Mouse (Mus musculus) G1E (cell line): ENCODE results near the gene Hunk. TPM values are rescaled to one million over a fixed set of nuclear protein-coding genes. Genes with fewer than 3 reads are reported as not detected.
A peak's percentile ranks its signal among the peaks of the same experiment; 100 is the strongest.

ENCODE experiments used
- ATAC-seq: 2 replicates; pipeline ENCODE4 v1.8.0; 2016; ENCODE audit warnings: mild to moderate bottlenecking; ENCODE audit not compliant: insufficient number of reproducible peaks, poor library complexity, low FRiP score, severe bottlenecking; ENCODE audit errors: extremely low read depth
- DNase-seq: peaks from one replicate; pipeline ENCODE4 v3.0.0; 2012; ENCODE audit warnings: low spot score
- H3K27me3 ChIP-seq: 2 replicates; pipeline ENCODE4 v1.6.1; 2012; ENCODE audit warnings: mild to moderate bottlenecking, low read length, inconsistent platforms; ENCODE audit not compliant: insufficient read depth
- H3K36me3 ChIP-seq: replicated peaks from 2 replicates; pipeline ENCODE3; 2012; ENCODE audit warnings: mild to moderate bottlenecking, inconsistent platforms
- H3K4me1 ChIP-seq: 2 replicates; pipeline ENCODE4 v1.6.1; 2012; ENCODE audit warnings: low read depth, low read length, inconsistent platforms, mixed read lengths; ENCODE audit not compliant: insufficient read depth
- H3K4me3 ChIP-seq: 2 replicates; pipeline ENCODE4 v1.5.1; 2012; ENCODE audit warnings: low read depth, mild to moderate bottlenecking, inconsistent platforms, low read length, moderate library complexity, mixed read lengths
- H3K9me3 ChIP-seq: replicated peaks from 2 replicates; pipeline ENCODE4 v1.6.1; 2012; ENCODE audit warnings: inconsistent platforms
- CTCF ChIP-seq: IDR thresholded peaks from 2 replicates; pipeline ENCODE4 v1.5.1; 2012; ENCODE audit warnings: low read depth, low read length, inconsistent platforms, mixed read lengths
- GATA1 ChIP-seq: IDR thresholded peaks from 2 replicates; pipeline ENCODE4 v1.6.1; 2012; ENCODE audit warnings: borderline replicate concordance, low read length, inconsistent platforms, mixed read lengths
- GATA2 ChIP-seq: IDR thresholded peaks from 2 replicates; pipeline ENCODE4 v1.6.1; 2012; ENCODE audit warnings: low read depth, low read length, inconsistent platforms, borderline replicate concordance
- POLR2AphosphoS5 ChIP-seq: IDR thresholded peaks from 2 replicates; pipeline ENCODE4 v1.6.1; 2012; ENCODE audit warnings: low read depth, low read length, inconsistent platforms; ENCODE audit not compliant: insufficient replicate concordance
- TAL1 ChIP-seq: conservative IDR thresholded peaks from 2 replicates; pipeline ENCODE4 v1.6.1; 2012; ENCODE audit warnings: low read depth, low read length, inconsistent platforms, mixed read lengths
- polyA plus RNA-seq: library from polyadenylated mRNA; stranded (reverse); fragments of >175 nt; gene quantifications from 2 replicates; pipeline ENCODE4 v1.2.3, GENCODE M21; 2012
- total RNA-seq, 2 experiments: library from RNA; stranded (forward) in 1 of 2; stranded (reverse) in 1 of 2; fragments of 200-1000 nt in 1 of 2; fragments of >200 nt in 1 of 2; fragmentation: Nextera tagmentation in 1 of 2; gene quantifications; 2 replicates each; pipeline ENCODE4 v1.2.3; 2014 to 2017

Hunk gene
- not detected in 2 replicates for total RNA-seq (2014; fragmentation: Nextera tagmentation)
- total RNA-seq (2017) = 0.06 and 0.11 TPM in 2 replicates
- polyA plus RNA-seq = not detected in 2 replicates

DNA sequence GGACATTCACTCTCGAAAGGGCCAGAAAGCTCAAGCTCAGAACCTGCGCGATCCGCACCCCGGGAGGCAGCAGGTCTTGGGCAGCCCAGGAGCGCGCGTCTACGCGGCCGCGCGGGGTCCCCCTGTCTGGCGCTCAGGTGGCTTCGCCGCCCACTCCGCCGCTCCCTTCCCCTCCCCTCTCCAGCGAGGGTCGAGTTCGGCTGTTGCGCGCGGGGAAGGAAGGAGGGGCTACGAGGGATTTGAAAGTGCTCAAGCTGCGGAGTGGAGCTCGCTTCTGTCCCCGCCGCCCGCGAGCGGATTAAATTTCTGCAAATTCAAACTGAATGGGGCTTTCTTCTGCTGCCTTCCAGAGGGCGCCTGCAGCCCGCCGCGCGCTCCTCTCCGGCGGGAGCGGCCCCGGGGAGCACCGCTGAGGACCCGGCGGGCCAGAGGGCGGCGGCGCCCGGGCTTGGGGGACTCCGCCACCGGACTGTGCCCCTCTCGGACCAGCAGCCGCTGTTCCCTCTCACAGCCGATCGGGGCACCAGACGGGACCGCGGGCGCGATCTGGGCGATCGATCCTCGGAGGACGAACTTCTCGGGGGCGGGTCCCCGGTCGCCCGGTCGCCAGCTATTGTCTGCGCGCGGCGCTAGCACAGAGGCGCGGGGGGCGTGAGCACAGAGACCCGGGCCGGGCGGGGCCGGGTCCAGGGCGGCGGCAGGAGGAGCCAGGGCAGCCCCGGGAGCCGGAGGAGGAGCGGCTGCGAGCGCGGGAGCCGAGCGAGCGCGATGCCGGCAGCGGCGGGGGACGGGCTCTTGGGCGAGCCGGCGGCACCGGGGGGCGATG lies at the start of gene Hunk:
Gene Hunk (plus strand): TSS at position 326 of the 826 bp plus-strand sequence.
- Histone ChIP-seq H3K27me3 (0 out of 2 replicates have a peak, but pooled peaks cover 3% of the 10 kb centered on the region), H3K4me1 (no peaks in the 10 kb centered on the region), H3K4me3 (peak within 1 kb of the TSS; percentile 9; the same call in 1 of the 2 replicates), H3K9me3 (peaks cover 58% of the 10 kb centered on the region), H3K36me3 (no peaks in the 10 kb centered on the region)
- TF ChIP-seq GATA1 = no peak
- TF ChIP-seq GATA2 = no peak
- TF ChIP-seq POLR2AphosphoS5 = no peak
- TF ChIP-seq CTCF = no peak
- ATAC-seq = no peak
- no peak for DNase-seq

DNA sequence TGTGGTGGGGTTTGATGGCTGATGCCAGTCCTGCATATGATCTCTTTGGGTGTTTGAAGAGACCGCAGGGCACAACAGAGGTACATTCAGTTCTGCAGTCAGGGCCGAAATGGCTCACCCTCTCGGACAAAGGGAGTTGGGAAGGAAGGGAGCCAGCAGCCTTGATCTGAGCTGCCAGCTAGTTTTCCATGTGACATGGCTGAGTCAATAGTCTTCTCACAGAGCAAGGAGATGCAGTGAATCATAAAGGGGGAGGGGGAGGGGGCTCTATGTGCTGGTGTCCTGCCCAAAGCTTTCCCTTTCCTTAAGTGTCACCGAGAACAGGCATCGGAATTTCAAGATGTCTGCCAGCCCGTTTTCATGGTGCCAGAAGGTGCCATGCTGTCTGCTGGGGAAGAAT lies 46.8 kb upstream of the Hunk start:
- Histone ChIP-seq H3K4me3 (no peak overlapping the region), H3K27me3 (no peaks in the 10 kb centered on the region), H3K36me3 (no peaks in the 10 kb centered on the region), H3K4me1 (no peaks in the 10 kb centered on the region), H3K9me3 (peaks cover 13% of the 10 kb centered on the region)
- no peak for TF ChIP-seq GATA2
- TF ChIP-seq TAL1 = no peak
- no peak for TF ChIP-seq CTCF
- no peak for TF ChIP-seq POLR2AphosphoS5
- no peak for TF ChIP-seq GATA1
- ATAC-seq (no peak), DNase-seq (no peak)

DNA sequence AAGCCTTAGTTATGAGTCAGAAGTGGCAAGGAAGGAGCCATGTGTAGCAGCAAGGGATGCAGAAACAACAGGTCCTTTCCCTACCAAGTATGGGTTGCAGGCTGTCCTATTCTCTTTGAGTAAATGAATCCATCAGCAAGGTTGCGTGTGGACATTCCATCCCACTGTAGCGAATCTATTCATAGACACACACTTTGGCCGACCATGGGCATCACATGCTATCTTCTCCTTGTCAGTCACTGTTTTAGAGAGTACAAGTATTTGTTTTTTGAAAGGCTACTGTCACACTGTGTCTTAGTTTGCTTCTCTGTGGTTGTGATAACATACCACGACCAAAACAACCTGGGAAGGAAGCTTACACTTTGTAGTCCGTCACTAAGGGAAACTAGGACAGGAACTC lies 44.7 kb upstream of the Hunk start:
- Histone ChIP-seq H3K27me3 (no peaks in the 10 kb centered on the region), H3K9me3 (peaks cover 8% of the 10 kb centered on the region), H3K4me3 (no peak overlapping the region), H3K4me1 (no peaks in the 10 kb centered on the region), H3K36me3 (no peaks in the 10 kb centered on the region)
- no peak for ATAC-seq
- no peak for TF ChIP-seq GATA1
- TF ChIP-seq POLR2AphosphoS5 = no peak
- TF ChIP-seq GATA2 = no peak
- no peak for TF ChIP-seq CTCF
- TF ChIP-seq TAL1 = no peak
- no peak for DNase-seq

DNA sequence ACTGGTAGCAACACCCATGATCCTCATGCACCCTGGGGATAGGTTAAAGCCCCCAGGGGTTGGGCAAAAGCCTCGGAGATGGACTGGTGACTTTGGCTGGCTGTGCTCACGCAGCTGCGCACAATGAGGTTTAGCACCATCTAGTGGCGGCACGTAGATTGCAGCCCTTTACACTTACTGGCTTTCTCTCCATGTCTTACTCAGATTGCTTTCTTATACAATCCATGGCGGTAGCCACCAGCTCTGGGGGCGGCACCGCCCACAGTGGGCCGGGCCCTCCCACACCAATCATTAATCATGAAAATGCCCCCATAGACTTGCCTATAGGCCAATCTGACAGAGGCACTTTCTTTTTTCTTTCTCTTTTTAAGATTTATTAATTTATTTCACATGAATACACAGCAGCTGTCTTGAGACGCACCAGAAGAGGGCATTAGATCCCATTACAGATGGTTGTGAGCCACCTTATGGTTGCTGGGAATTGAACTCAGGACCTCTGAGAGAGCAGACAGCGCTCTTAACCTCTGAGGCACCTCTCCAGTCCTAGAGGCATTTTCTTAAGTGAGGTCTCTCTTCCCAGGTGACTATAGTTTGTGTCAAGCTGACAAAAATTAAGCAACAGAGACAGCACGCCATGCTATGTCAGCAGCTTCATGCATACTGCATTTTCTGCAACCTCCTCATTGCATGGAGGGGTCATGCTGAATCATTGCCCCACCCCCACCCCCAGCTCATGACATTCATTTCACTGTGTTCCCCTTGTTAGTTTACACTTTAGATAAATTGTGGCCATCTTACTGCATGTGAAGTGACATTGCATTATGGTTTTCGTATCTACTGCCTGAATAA lies 35.9 kb upstream of the Hunk start:
- no peaks in the 10 kb centered on the region for H3K36me3 ChIP-seq
- ATAC-seq (no peak), DNase-seq (no peak)
- H3K4me3 ChIP-seq = no peak overlapping the region
- H3K9me3 ChIP-seq = peaks cover 7% of the 10 kb centered on the region; the same call in 1 of the 2 replicates
- no peaks in the 10 kb centered on the region for H3K27me3 ChIP-seq
- no peaks in the 10 kb centered on the region for H3K4me1 ChIP-seq
- TF ChIP-seq TAL1 (no peak), POLR2AphosphoS5 (no peak), CTCF (no peak), GATA1 (no peak), GATA2 (no peak)

DNA sequence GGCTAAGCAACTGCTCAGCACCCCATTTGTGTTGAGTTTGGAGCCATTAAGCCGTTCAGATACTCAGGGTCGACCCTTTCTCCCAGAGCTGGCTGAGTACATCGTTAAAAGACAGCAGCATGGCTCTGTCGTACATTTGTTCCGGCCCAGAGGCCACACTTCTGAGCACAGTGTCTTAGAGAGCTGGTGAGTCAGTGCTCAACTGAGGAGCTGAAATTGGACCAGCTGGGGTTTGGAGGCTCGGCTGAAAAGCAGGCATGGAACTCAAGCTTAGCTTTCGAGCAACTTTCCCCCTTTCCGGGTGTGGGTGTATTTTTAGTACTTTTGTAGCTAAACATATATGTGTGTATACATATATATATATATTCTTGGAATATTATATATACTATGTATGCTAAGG lies 34.1 kb upstream of the Hunk start:
- no peak for TF ChIP-seq POLR2AphosphoS5
- no peak for TF ChIP-seq GATA1
- TF ChIP-seq TAL1 = no peak
- no peak for TF ChIP-seq GATA2
- TF ChIP-seq CTCF = no peak
- peaks cover 7% of the 10 kb centered on the region; the same call in 1 of the 2 replicates for H3K9me3 ChIP-seq
- DNase-seq = no peak

DNA sequence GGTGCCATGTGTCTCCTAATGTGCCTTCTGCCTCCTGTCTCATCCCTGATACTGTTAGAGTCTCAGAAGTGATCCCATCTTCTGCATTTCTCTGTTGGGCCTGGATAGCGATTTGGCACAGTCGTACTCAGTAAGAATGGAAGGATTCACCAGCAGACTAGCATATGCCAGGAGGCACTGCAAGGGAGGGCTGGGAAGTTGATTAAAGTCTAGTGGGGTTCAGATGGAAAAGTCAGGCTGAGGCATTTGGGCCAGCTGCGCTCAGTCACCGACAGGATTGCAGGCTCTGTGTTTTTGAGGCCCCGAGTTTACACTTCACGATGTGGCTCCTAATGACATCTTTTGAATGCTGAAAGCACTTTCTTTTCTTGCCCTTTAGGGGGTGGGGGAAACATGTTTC lies 33.1 kb upstream of the Hunk start:
- Histone ChIP-seq H3K4me3 (no peak overlapping the region), H3K9me3 (peaks cover 7% of the 10 kb centered on the region; the same call in 1 of the 2 replicates), H3K27me3 (no peaks in the 10 kb centered on the region), H3K36me3 (no peaks in the 10 kb centered on the region), H3K4me1 (no peaks in the 10 kb centered on the region)
- TF ChIP-seq POLR2AphosphoS5 = no peak
- TF ChIP-seq GATA1 = no peak
- TF ChIP-seq GATA2 = no peak
- no peak for TF ChIP-seq TAL1
- TF ChIP-seq CTCF = no peak
- ATAC-seq (no peak), DNase-seq (no peak)

More for the DNA sequence above, 34.1 kb upstream of the Hunk start:
- no peak overlapping the region for H3K4me3 ChIP-seq
- ATAC-seq = no peak
- H3K27me3 ChIP-seq = no peaks in the 10 kb centered on the region
- no peaks in the 10 kb centered on the region for H3K4me1 ChIP-seq
- H3K36me3 ChIP-seq = no peaks in the 10 kb centered on the region
